7 mouse cellular contexts compared by ENCODE assay signal in genomic region chrX:75875566-75875965, GRCm38 (mm10). TPM values are rescaled to one million over a fixed set of nuclear protein-coding genes. Genes with fewer than 3 reads are reported as not detected.
DNase-seq lines count a peak whose midpoint lies in the region; ATAC-seq and TF ChIP-seq lines count a peak whose summit lies in the region.

No protein-coding gene starts in this region.

- no peaks in the 10 kb centered on the region for H3K4me1 ChIP-seq in lung, embryonic 14.5 days (ENCODE audit: insufficient read depth)
- H3K4me1 ChIP-seq in forebrain, embryonic 10.5 days, result peaks cover 7% of the 10 kb centered on the region; the same call in 1 of the 2 replicates
- no peaks in the 10 kb centered on the region for H3K4me1 ChIP-seq in limb, embryonic 12.5 days (replicated peaks)
- 0 out of 2 replicates have a peak, but pooled peaks cover 4% of the 10 kb centered on the region for H3K4me1 ChIP-seq in neural tube, embryonic 15.5 days

- no peak for ATAC-seq in lung, embryonic 14.5 days (ENCODE audit: insufficient read depth)
- ATAC-seq in limb, embryonic 12.5 days (ENCODE audit: insufficient number of reproducible peaks, insufficient read depth, low FRiP score, low TSS enrichment, low read depth), result no peak
- ATAC-seq in neural tube, embryonic 15.5 days (ENCODE audit: low FRiP score), result no peak
- ATAC-seq in erythroid progenitor cell, adult 5-6 weeks (replicated peaks; ENCODE audit: low FRiP score, poor library complexity, severe bottlenecking), result no peak

- 7% methylated on average over 5 of the region's 5 CpGs for WGBS in lung, embryonic 14.5 days
- 32% methylated on average over 5 of the region's 5 CpGs for WGBS in forebrain, embryonic 10.5 days
- 29% methylated on average over 5 of the region's 5 CpGs for WGBS in limb, embryonic 12.5 days
- 26% methylated on average over 5 of the region's 5 CpGs for WGBS in neural tube, embryonic 15.5 days

- DNase-seq in lung, embryonic 14.5 days, result no peak
- no peak for DNase-seq in lung, postnatal 4 days
- no peak for DNase-seq in forebrain, embryonic 10.5 days (ENCODE audit: extremely low spot score, low spot score)
- DNase-seq in right cerebral cortex, postnatal 25 days, result no peak

- H3K4me3 ChIP-seq in lung, embryonic 14.5 days (ENCODE audit: low read depth, low read length), result peak overlapping the region; percentile 49
- peak overlapping the region; percentile 60 for H3K4me3 ChIP-seq in forebrain, embryonic 10.5 days
- H3K4me3 ChIP-seq in limb, embryonic 12.5 days (replicated peaks), result peak overlapping the region; percentile 51
- H3K4me3 ChIP-seq in neural tube, embryonic 15.5 days (replicated peaks), result peak overlapping the region; percentile 50

- H3K36me3 ChIP-seq in lung, embryonic 14.5 days (ENCODE audit: insufficient read depth), result no peaks in the 10 kb centered on the region
- H3K36me3 ChIP-seq in forebrain, embryonic 10.5 days (replicated peaks), result no peaks in the 10 kb centered on the region
- no peaks in the 10 kb centered on the region for H3K36me3 ChIP-seq in limb, embryonic 12.5 days
- no peaks in the 10 kb centered on the region for H3K36me3 ChIP-seq in neural tube, embryonic 15.5 days

- H3K4me2 ChIP-seq in lung, embryonic 14.5 days, result peak overlapping the region; percentile 57
- peak overlapping the region; percentile 51 for H3K4me2 ChIP-seq in limb, embryonic 12.5 days
- H3K4me2 ChIP-seq in neural tube, embryonic 15.5 days, result peak overlapping the region; percentile 69

- no peak overlapping the region for H3K27ac ChIP-seq in lung, embryonic 14.5 days (ENCODE audit: low read depth)
- H3K27ac ChIP-seq in forebrain, embryonic 10.5 days, result no peak overlapping the region
- H3K27ac ChIP-seq in limb, embryonic 12.5 days, result no peak overlapping the region
- H3K27ac ChIP-seq in neural tube, embryonic 15.5 days (replicated peaks), result no peak overlapping the region

- no peak for TF ChIP-seq CTCF in lung, embryonic 14.5 days (IDR thresholded peaks at IDR 0.05; ENCODE audit: low read depth)

- no peak overlapping the region for H3K9ac ChIP-seq in lung, embryonic 14.5 days
- no peak overlapping the region for H3K9ac ChIP-seq in limb, embryonic 12.5 days (replicated peaks)
- no peak overlapping the region; the same call in 1 of the 2 replicates for H3K9ac ChIP-seq in neural tube, embryonic 15.5 days (replicated peaks)

- H3K27me3 ChIP-seq in lung, embryonic 14.5 days (ENCODE audit: insufficient read depth, low read length), result no peaks in the 10 kb centered on the region
- no peaks in the 10 kb centered on the region for H3K27me3 ChIP-seq in forebrain, embryonic 10.5 days (ENCODE audit: poor library complexity, severe bottlenecking)
- peaks cover 16% of the 10 kb centered on the region for H3K27me3 ChIP-seq in limb, embryonic 12.5 days
- H3K27me3 ChIP-seq in neural tube, embryonic 15.5 days (replicated peaks), result no peaks in the 10 kb centered on the region

- H3K9me3 ChIP-seq in lung, embryonic 14.5 days (ENCODE audit: low read depth, low read length), result no peaks in the 10 kb centered on the region
- H3K9me3 ChIP-seq in forebrain, embryonic 10.5 days, result no peaks in the 10 kb centered on the region
- no peaks in the 10 kb centered on the region for H3K9me3 ChIP-seq in limb, embryonic 12.5 days
- no peaks in the 10 kb centered on the region for H3K9me3 ChIP-seq in neural tube, embryonic 15.5 days (replicated peaks)

RNA-seq across cellular contexts. Expression of gene Pls3, which starts 0.6 kb away (rescaled TPM):
- 155 and 165 TPM in 2 replicates for polyA plus RNA-seq in lung, embryonic 14.5 days (2014; fragmentation: Nextera tagmentation; extraction: Ambion mirVana)
- 78.1 and 82.8 TPM in 2 replicates for polyA plus RNA-seq in forebrain, embryonic 10.5 days (2016; fragmentation: Nextera tagmentation; extraction: Ambion mirVana)
- 110 and 119 TPM in 2 replicates for polyA plus RNA-seq in limb, embryonic 12.5 days (2016; fragmentation: Nextera tagmentation; extraction: Ambion mirVana)
- polyA plus RNA-seq in neural tube, embryonic 15.5 days (2015; fragmentation: Nextera tagmentation; extraction: Ambion mirVana), result 32.2 and 39.6 TPM in 2 replicates
- 2.5 TPM in 1 of 2 replicates, not detected in the other for total RNA-seq in erythroid progenitor cell, adult 5-6 weeks (2015; ENCODE audit: low replicate concordance)
- 0.45 TPM in 1 of 2 replicates, not detected in the other for total RNA-seq in erythroid progenitor cell, adult 5-6 weeks (2017; ENCODE audit: low replicate concordance)
